Mouse (Mus musculus) left cerebral cortex, postnatal 36 days (tissue): ENCODE results near the gene Cldn9. TPM values are rescaled to one million over a fixed set of nuclear protein-coding genes. Genes with fewer than 3 reads are reported as not detected.

ENCODE experiments used
- DNase-seq, 2 experiments: peaks; one replicate each; pipeline ENCODE4 v3.0.0; 2021 to 2022; ENCODE audit warnings: low spot score in 2 of 2, mixed read lengths in 1 of 2
- intact Hi-C: fragments of 180-260 bp; cut with DNase I; formaldehyde crosslinking; loops from one replicate; pipeline ENCODE4 v1.15.1; 2025
- total RNA-seq, 2 experiments: library from RNA; stranded (reverse); gene quantifications; 2 replicates each; pipeline ENCODE4 v1.2.3; 2021

Gene Cldn9
- total RNA-seq: under 1 TPM in 1 of 2 experiments, not detected in 1; 0.30 TPM

- intact Hi-C loops: no loop called here
- DNase-seq: no peak
Observed at GRCm38 (mm10) chr17:23683856-23684672, at the start of gene Cldn9. Gene Cldn9, minus strand, starts transcription at chr17:23684026.

DNA sequence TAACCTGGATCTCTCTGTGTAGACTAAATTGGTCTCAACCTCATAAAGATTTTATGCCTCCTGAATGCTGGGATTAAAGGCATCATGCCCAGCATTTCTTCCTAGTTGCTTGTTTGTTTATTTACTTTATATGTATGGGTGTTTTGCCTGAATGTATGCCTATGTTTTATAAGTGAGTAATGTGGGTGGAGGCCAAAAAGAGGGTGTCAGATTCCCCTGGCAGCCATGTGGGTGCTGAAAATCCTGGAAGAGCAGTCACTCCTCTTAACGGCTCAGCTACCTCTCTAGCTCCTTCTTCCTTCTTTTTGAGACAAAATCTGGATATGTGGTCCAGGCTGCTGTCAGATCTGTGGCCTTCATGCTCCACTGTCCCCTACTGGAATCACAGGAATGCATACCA is 46.6 kb upstream of the Cldn9 start:
- intact Hi-C loops: no loop called here
- DNase-seq: no peak

GRCm38 (mm10) chr17:23726758-23727142 is 42.9 kb upstream of the Cldn9 start:
- DNase-seq: peak; percentile 58 to 60
- intact Hi-C loops: no loop called here

- intact Hi-C loops: no loop called here
- peak; percentile 92 to 94 for DNase-seq
Observed at GRCm38 (mm10) chr17:23725999-23726757, 42.4 kb upstream of the Cldn9 start, which contains the start of gene Pkmyt1. Gene Pkmyt1, plus strand, starts transcription at chr17:23726336.

- no peak for DNase-seq
- intact Hi-C loops: no loop called here
Observed at GRCm38 (mm10) chr17:23725477-23725876, 41.7 kb upstream of the Cldn9 start.

DNA sequence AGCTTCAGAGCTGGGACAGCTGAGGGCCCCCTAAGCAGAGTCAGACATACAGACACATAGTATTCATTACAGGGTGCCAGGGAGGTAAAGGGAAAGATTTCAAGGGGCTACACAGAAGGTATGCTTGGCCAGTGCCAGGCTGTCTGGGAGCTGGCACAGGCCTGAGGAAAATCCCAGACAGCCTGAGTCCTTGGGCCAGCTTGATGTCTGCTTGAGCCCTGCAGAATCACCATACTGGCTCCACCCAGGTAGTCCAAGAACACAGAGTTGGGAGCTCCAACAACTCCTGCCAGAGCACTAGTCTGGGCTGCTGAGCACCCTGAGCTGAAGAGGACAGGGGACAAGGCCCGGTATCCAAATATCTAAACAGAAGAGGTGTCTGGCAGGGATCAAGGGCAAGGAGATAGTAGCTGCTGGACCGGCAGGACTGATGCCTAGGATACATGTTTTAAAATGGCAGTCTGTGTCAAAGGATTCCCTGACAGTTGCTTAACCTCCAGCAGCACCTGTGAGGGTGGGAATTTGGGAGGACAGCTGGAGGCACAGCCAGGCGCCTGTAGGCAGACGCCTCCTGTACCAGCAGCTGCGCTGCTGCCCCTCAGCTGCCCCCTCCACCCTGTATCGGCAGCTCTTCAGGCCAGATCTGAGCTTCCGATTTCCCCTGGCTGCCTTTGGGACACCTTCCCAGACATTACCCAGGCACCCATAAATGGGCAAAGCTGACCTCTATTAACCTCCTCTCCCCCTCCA is 38.7 kb upstream of the Cldn9 start, which contains the start of gene 1520401A03Rik:
TSS of gene 1520401A03Rik (minus strand) at position 408 of the 750 bp plus-strand sequence.
- intact Hi-C loops: no loop called here
- no peak for DNase-seq

- intact Hi-C loops: no loop called here
- no peak for DNase-seq
Observed at GRCm38 (mm10) chr17:23721886-23722285, 38.1 kb upstream of the Cldn9 start.

DNA sequence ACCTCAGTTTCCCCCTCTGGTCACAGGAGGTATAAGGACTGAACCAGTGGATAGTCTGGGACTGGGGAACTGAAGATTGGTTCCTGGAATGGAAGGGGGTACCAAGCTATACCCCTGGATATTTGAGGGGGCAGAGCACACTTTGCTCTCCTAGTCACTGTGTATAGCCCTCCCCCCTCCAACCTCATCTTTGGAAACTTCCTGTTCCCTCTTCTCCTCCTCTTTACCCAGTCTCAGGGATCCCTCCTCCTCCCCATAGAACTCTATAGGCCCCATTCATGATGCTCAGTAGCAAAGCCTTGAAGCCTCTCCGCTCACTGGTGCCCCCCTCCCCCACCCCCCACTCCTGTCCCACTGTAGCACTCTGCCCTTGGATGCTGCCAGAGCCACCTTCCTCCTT is 35.6 kb upstream of the Cldn9 start:
- intact Hi-C loops: no loop called here
- DNase-seq: no peak

GRCm38 (mm10) chr17:23717003-23717402 is 33.2 kb upstream of the Cldn9 start:
- DNase-seq: no peak
- intact Hi-C loops: no loop called here

GRCm38 (mm10) chr17:23706212-23706611 is 22.4 kb upstream of the Cldn9 start:
- intact Hi-C loops: loop anchor here (5.0 kb wide), 1 partner anchor 34 kb away; the partner anchor contains the start of genes Hcfc1r1 and Thoc6
- DNase-seq: peak; percentile 70 to 74

GRCm38 (mm10) chr17:23705525-23706104 is 21.8 kb upstream of the Cldn9 start:
- intact Hi-C loops: loop anchor here (5.0 kb wide), 1 partner anchor 33 kb away; the partner anchor contains the start of genes Hcfc1r1 and Thoc6
- DNase-seq: no peak

- intact Hi-C loops: loop anchor here (5.0 kb wide), 2 partner anchors 32 to 137 kb away; partner anchors contain the start of genes Hcfc1r1 and Thoc6
- peak; percentile 17 to 23 for DNase-seq
Observed at GRCm38 (mm10) chr17:23704741-23705140, 20.9 kb upstream of the Cldn9 start.

- intact Hi-C loops: loop anchor here (5.0 kb wide), 1 partner anchor 136 kb away; no protein-coding TSS in a partner anchor
- peak; percentile 16 to 30 for DNase-seq
Observed at GRCm38 (mm10) chr17:23703301-23703700, 19.5 kb upstream of the Cldn9 start.

DNA sequence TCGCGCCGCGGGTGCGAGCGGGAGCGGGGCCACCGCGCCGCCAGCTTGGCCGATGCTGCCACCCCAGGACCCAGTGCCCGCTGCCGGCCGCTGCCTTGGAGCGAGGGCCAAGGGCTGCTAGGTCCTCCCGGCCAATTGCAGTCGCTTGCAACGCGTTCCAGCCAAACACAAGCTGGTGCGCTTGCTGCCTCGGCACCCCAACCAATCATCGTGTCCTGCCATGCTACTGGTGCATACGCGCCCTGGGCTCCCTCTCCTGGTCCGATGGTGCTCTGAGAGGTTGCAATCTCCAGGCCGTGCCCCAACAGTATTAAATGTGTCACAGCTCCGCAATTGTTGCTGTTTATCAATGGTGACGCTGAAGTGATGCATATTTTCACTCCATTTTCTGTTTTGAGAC is 16.3 kb upstream of the Cldn9 start:
- DNase-seq: peak; percentile 87
- intact Hi-C loops: loop anchor here (5.0 kb wide), 1 partner anchor 133 kb away; no protein-coding TSS in a partner anchor

DNA sequence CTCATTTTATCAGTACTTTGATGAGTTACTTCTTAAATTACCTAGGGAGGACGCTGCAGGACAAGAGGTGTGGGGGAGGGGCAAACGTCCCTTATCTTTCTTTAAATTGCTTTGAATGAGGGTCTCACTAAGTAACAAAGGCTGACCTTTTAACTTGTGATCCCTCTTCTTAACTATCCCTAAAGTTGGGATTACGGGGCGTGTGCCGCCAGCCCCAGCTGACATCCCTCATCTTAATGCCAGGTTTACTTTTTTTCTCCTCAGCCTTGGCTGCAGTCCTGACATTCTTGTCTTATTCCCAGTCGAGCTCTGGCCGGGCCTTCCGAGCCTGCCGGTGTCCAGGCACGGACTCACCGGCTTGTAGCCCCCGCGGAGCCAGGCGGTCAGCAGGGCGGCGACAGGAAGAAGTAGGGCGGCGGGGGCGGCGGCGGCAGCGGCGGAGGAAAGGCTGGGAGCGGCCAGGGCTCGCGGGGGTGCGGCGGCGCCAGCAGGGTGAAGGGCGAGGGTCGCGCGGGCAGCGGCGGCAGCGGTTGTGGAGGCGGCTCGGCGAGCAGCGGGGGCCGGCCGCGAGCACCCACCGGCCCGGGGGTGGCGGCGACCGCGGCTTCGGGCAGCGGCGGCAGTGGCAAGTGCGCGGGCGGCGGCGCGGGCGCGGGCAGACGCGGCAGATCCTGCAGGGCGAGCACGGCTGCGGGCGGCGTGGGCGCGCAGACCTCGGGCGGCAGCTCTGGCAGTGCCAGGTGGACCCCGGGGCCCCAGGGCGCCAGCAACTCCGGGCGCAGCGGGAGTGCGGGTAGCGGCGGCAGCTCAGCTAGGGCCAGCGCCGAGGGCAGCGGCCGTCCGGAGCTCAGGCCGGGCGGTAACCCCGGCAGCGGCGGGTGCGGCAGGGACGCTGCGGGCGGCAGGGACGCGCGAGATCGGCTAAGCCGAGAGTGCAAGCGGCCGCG is 15.6 kb upstream of the Cldn9 start:
- DNase-seq: peak; percentile 23 to 50
- intact Hi-C loops: loop anchor here (5.0 kb wide), 1 partner anchor 132 kb away; no protein-coding TSS in a partner anchor

DNA sequence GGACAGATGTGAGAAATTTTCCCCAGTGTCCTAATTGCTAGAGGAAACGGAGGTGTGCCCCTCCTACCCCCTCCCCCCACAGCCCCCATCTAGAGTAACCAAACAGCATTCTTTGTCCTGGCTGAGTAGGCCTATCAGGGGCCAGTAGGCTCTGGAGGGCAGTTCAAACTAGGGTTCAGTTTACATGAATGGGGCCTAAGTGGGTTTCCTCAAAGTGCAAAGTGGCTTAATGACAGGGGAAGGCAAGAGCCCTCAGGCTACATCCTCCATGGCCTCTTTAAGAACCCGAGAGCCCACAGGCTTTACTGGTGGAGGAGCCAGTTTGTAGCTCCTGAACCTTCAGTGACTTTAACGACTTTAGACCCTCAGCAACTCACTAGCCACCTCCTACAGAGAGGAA is 12.0 kb upstream of the Cldn9 start:
- no peak for DNase-seq
- intact Hi-C loops: no loop called here

DNA sequence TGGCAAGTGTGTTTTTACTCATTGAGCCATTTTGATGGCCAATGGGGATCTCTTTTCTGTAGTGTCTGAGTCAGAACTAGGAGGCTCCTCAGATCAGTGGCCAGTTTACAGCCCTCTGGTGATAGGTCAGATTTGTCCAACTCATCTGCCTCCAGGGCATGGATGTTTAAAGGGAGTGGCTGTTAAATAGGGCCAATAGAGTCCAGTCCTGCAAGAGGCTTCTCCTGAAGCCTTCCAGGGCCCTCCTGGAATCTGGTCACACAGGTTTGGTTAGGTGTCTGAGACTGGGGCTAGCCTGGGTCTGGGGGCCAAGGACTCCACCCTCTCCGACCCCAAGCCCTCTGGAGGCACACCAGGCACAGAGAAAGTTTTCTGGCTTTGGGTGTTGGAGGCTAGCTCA is 10.7 kb upstream of the Cldn9 start:
- no peak for DNase-seq
- intact Hi-C loops: no loop called here

GRCm38 (mm10) chr17:23683226-23683625 is 600 bp downstream of the Cldn9 start:
- DNase-seq: no peak
- intact Hi-C loops: no loop called here
